Mouse (Mus musculus): ENCODE measurements around the gene Xrra1.
A peak's percentile ranks its signal among the peaks of the same experiment; 100 is the strongest.
"Not testable (repeated sequence)": the region's sequence is repeated elsewhere in the genome, so short reads cannot be mapped to it uniquely, and the experiment has no call there.

Xrra1 gene

GRCm38 (mm10) chr7:99896905-99897304 lies 38.0 kb downstream of the Xrra1 start:
- DNase-seq (ENCODE audit: low spot score) = no peak

- no peak for DNase-seq (ENCODE audit: low spot score)
Observed at GRCm38 (mm10) chr7:99902208-99902607, 43.3 kb downstream of the Xrra1 start.

DNA sequence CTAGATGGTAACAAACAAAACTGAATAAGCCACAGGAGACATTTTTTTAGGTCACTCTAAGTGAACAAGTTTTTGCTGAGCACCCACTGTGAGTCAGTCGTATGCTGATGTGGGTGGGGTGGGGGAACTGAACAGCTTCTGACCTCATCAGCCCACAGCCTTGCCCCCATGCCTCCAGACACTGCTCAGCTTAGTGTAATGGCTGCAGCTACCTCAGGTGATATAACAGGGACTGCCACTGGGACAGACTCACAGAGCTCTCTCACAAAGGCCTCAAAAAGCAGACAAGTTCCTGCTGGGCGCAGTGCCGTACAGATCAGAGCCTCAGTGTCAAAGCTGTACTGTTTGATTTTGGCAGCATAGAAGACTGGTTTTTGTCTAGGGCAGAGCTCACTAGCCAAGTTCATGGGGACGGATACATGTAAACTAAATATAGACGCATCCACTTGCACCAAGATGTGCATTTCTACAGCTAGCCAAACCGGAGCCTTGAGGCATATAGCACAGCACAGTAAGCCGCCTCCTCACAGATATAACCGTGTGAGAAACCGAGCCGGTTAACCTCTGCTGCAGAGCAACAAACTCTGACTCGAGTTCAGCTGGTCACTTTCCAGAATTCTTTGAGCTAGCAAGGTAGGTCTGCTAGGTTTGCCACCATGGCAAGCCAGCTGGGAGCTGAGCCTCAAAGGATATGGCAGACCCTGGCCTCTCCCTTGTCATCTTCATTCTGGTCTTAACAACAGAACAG lies 44.2 kb downstream of the Xrra1 start:
- no peak for DNase-seq (ENCODE audit: low spot score)

DNA sequence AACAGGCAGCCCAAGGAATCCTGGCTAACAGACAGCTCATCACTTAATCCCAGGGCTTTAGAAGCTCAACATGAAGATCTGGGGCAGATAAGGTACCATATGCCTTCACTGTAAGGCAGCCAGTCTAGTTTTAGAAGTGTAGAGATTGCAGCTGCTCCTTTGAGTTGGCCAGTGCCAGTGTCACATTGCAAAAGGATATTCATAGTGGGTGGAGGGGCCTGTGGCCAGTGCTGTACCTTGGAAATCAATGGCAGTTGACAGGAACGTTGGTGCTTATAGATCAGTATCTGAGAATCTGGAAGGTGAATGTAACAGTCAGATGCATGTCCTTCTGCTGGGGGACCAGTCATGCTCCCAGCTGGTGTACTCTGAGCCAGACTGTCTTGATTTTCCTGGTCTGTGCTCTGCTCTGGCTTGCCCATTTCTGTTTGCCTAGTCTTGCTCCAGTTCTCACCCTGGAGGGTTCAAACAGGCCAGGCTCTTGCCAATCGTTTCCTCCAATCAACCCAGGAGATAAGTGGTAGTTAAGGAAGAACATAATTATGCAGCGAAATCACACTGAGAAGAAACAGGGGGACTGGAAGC lies 45.6 kb downstream of the Xrra1 start:
- DNase-seq (ENCODE audit: low spot score) = peak; percentile 23

DNA sequence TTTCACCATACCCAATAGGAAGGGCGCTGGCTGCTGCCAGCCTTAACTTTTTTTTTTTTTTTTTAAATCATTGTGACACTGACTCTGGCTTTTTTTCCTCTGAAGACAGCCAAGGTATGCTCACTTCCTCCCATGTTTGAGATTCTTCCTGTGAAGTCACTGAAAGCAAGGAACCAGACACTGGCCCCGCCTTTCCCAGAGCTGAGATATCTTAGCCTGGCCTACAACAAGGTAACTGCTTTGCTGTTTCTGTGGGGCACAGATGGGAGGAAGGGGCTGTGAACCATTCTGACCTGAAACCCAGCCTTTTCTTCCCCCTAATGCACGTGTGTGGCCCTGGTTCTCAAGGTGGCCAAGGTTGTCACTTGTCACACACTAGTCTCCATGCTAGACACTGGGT lies 47.4 kb downstream of the Xrra1 start:
- DNase-seq (ENCODE audit: low spot score) = no peak

DNA sequence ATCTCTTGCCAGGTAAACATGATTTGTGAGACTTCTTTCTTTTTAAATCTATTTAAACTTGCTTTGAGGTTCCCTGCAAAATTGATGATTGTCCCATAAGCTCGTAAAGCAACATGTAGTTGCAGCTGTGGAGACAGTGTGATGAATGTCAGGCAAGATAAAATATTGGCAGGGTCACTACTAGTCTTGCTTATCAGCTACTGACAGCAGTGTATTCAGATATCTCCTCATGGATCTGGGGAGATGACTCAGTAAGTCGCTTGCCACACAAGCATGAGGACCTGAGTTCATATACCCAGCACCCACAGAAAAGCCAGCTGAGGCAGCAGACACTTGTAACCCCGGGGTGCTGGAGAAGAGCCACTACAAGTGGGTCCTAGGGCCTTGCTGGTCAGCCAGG lies 48.5 kb downstream of the Xrra1 start:
- DNase-seq (ENCODE audit: low spot score) = no peak

DNA sequence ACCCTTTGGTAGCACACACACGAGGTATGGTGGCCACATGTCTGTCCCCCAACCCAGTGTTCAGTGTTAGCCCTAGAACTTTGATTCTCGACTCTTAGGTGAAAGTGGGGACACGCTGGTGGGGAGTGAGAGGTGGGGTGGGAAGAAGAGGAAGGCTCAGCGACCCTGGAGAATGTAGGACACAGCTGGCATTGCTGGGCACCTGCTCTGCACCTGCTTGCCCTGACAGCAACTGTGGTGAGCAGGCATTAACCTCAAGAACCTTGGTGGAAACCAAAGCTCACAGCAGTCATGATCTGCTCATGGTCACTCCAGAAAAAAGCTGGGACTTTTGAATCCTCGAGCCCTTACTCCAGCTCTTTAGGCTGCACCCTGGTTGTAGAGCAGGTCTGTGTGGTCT lies 52.1 kb downstream of the Xrra1 start:
- no peak for DNase-seq (ENCODE audit: low spot score)

DNA sequence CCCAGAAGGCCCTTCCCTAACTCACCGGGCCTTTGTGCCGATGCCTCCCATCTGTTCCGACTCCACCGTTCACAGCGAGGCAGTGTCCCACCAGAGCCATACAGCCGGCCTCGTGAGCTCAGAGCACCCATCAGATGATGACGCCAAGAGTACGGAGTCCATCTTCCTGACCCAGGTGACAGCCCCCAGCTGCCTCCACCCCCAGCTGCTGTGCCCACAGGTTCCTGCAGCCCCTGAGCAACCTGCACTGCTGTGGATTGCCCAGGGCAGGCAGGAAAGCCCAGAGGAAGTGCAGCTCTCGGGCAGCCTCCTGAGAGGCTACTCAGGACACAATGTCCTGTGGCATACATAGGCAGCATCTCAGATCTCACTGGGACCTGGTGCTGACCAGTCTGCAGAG lies 55.4 kb downstream of the Xrra1 start:
- no peak for DNase-seq (ENCODE audit: low spot score)

DNA sequence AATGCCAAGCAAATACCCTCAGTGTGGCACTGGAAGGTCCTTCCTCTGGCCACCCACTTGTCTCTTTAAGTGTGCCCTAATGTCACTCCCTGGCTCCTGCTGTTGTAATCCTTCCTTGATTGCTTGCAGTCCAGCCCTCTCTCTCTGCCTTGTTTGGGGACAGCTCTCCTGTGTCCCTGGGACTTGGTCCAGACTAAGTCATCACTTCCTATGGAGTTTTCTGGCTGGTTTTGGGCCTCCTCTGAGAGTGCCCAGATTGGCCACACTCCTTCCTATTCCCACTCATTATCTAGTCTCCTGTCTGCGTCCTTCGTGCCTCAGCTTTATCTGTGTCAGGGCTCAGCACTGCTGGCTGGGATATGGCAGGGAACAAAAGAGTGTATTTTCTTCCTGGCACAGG lies 56.6 kb downstream of the Xrra1 start:
- no peak for DNase-seq (ENCODE audit: low spot score)

DNA sequence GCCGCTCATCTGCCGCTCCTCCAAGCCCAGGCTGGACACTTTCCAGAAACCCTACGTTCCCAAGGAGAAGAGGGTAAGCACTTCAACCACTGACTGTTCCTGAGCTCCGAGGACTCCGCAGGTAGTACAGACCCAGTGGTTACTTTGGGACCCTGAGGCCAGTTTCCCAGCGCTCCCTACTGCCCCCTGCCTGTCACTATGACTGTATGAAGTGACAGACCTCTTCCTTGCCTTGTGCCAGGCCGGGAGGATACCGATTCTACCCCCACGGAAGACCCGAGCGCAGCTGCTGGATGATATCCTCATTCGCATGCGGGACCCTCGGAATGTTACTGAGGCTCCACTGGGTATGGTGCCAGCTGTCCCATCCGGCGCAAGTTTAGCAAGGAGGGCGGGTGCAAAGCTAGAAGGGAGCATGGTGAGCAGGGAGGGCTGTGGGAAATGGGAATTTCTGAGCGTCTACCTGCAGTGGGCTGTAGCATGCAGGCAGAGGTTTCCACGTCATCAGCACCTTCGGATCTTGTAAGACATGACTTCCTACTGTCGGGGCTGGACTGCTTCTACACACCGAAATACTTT lies 57.9 kb downstream of the Xrra1 start:
- DNase-seq (ENCODE audit: low spot score) = no peak

GRCm38 (mm10) chr7:99917320-99917844 lies 58.5 kb downstream of the Xrra1 start:
- peak; percentile 60 for DNase-seq (ENCODE audit: low spot score)

DNA sequence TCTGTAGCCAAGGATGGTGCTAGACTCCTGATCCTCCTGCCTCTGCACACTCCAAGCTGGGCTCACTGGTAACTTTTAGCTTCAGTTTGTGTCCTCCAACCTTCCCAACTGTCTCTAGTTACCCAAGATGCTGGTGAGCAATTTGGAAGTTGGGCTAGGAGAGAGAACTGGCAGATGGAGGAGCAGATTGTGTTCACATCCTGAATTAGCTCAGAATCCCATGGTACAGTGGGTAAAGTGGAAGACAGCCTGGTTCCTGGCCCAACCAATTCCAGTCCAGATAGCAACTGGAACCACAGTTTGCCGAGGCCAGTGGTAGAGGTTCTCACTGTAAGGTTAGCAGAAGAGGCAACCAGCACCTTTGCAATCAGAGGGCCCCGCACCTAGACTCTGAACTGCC lies 60.2 kb downstream of the Xrra1 start:
- no peak for DNase-seq (ENCODE audit: low spot score)

DNA sequence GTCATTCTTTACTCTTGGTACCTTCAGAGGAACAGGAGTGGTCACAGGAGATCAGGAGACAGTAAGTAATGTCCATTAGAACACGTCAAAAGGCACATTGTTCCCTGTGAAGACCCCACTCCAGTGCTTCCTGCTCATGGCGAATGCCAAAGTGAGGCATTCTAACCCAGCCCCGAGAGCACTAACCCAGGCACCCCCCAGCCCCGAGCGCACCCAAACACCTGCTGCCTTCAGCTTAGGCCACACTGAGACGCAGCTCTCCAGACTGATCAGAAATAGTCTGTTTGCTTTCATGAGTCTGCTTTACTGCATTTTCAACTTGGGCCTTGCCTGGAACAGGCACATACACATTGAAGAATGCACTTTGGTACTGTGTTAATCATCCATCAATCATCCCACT lies 61.1 kb downstream of the Xrra1 start:
- DNase-seq (ENCODE audit: low spot score) = no peak

GRCm38 (mm10) chr7:99920416-99920815 lies 61.5 kb downstream of the Xrra1 start:
- no peak for DNase-seq (ENCODE audit: low spot score)

GRCm38 (mm10) chr7:99926916-99927714 lies 68.2 kb downstream of the Xrra1 start:
- no peak for DNase-seq (ENCODE audit: low spot score)

- no peak for DNase-seq (ENCODE audit: low spot score)
Observed at GRCm38 (mm10) chr7:99935758-99936157, 76.8 kb downstream of the Xrra1 start.

DNA sequence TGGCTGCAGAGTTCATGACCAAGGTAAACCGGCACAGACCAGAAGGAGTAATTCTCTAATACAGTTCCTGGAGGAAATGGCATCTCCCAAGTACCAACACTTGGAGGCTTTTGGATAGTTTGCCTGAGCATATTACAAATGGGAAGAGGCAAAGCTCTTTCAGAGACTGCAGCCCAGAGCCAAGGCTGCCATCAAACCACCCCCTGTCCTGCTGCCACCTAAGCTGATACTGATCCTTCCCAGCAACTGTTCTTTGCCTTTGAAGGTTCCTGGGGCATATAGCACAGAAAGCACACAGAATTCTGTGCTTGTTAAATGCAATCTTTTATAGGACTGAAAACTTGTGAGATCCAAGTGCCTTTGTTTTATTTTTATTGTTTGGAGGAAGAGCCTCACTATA lies 81.8 kb downstream of the Xrra1 start:
- no peak for DNase-seq (ENCODE audit: low spot score)

GRCm38 (mm10) chr7:99944520-99944919 lies 85.6 kb downstream of the Xrra1 start:
- DNase-seq (ENCODE audit: low spot score) = no peak

DNA sequence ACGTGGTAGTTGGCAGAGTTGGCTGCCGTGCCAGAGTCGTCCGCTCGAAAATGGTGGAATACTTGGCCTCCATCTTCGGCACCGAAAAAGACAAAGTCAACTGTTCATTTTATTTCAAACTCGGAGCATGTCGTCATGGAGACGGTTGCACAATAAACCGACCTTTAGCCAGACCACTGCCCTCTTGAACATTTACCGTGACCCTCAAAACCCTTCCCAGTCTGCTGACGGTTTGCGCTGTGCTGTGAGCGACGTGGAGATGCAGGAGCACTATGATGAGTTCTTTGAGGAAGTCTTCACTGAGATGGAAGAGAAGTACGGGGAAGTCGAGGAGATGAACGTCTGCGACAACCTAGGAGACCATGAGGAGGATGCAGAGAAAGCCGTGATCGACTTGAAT lies 86.1 kb downstream of the Xrra1 start:
- DNase-seq (ENCODE audit: low spot score) = not testable (repeated sequence)

GRCm38 (mm10) chr7:99945939-99946338 lies 87.0 kb downstream of the Xrra1 start:
- no peak for DNase-seq (ENCODE audit: low spot score)

GRCm38 (mm10) chr7:99946356-99946755 lies 87.4 kb downstream of the Xrra1 start:
- no peak for DNase-seq (ENCODE audit: low spot score)

DNA sequence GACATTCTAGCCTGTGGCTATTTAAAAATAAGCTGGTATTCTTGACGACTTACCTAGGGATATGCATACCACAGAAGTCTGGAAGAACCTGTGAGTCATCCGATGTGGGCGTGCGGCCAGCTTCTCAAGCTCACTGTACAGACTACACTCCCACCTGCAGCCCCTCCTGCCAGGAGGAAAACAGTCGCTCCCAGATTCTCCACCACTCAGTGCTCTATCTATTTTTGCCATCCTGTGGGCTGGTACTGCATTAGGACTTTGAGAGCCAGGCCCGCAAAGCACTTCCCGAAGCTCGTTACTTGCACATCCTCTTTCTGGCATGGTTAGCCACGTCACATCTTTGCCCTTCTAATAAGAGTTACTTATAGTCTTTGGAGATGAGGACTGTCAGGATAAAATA lies 88.4 kb downstream of the Xrra1 start:
- peak; percentile 20 for DNase-seq (ENCODE audit: low spot score)

Data from ovary, adult 18-20 months (tissue).